Mouse (Mus musculus) kidney, postnatal 4 days (tissue): ENCODE measurements around the gene Gsdma2.
A peak's percentile ranks its signal among the peaks of the same experiment; 100 is the strongest.
"Not testable (repeated sequence)": the region's sequence is repeated elsewhere in the genome, so short reads cannot be mapped to it uniquely, and the experiment has no call there.

Experiments
- DNase-seq, 2 experiments: peaks; one replicate each; pipeline ENCODE4 v3.0.0; 2021; ENCODE audit warnings: mixed read lengths in 2 of 2

Gene Gsdma2

DNA sequence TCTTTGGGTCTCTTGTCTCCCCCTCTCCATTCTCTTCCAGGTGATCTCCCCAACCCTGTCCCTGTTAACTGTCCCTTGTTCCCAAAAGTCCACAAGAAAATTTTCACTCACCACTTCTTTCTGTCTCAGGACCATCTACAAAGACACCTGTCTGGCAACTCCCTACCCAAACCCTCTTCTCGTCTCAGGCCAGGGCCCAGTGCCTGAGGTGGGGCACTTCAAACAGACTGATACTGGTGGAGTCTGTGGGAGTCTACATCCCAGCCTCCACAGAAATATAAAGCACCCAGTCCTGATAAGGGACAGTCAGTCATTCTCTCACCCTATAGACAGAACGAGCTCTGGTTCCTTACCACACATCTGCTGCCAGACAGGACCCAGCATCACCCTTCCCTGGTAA is at the start of gene Gsdma2:
TSS of gene Gsdma2 (plus strand) at position 301 of the 400 bp plus-strand sequence.
- DNase-seq = no peak

- DNase-seq = peak; percentile 81 to 83
Measured at GRCm38 (mm10) chr11:98597363-98597762, 49.2 kb upstream of the Gsdma2 start.

DNA sequence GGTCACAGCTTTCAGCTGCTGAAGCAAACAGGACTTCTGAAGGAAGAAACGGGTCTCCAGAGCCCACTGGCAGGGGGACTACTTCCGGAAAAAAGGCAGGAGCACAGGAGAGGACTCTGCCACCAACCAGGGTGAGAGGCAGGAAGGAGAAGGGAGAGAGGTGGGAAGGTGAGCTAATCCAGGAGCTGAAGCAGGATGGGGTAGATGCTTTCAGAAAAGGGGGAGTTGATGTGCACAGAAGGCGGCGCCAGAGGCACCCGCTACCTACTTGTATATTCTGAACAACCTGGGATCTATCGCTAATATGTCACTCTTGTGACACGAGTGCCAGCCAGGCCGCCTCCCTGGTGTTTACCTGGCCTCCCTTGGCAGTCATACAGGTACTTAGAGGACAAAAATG is 48.6 kb upstream of the Gsdma2 start, which contains the start of gene Lrrc3c:
TSS of gene Lrrc3c (plus strand) at position 301 of the 400 bp plus-strand sequence.
- DNase-seq = no peak

GRCm38 (mm10) chr11:98598851-98599290 is 47.7 kb upstream of the Gsdma2 start:
- no peak for DNase-seq

GRCm38 (mm10) chr11:98599291-98599690 is 47.3 kb upstream of the Gsdma2 start:
- DNase-seq = no peak

GRCm38 (mm10) chr11:98602090-98602690 is 44.4 kb upstream of the Gsdma2 start:
- DNase-seq = peak; percentile 74 to 82

DNA sequence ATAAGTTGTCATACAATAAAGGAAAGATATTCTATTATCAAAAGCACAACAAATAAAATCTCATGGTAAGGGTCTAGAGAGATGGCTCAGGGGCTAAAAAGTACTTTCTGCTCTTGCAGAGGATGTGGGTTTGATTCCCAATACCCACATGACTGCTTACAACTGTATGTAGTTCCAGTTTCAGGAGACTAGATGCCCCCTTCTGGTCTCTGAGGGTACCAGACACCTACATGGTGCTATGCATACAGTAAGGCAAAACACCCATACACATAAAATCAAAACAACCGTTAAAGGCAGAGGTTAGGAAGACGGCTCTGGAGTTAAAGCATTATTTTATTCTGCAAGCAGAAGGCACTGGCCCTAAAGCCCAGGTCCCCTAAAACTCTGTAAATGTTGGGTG is 42.6 kb upstream of the Gsdma2 start:
- DNase-seq = no peak

DNA sequence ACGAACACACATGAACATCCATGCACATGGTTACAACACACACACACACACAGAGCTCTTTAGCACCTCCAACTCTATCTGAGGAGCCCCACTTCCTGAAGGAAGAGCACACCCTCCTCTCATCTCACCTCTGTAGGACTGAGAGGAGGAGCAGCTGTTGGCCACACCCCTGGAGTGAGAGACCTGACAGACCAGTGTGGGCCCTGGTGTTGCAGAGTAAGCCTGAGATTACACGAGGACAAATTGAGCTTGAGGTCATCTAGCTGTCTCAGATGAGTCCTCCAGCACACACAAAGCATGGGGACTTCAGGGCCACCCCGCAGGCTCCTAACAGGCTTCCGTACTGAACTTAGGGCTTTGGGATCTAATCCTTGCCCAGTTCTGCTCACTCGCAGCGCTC is 41.6 kb upstream of the Gsdma2 start:
- DNase-seq = not testable (repeated sequence)

GRCm38 (mm10) chr11:98606763-98607162 is 39.8 kb upstream of the Gsdma2 start:
- DNase-seq = peak in 1 of 2 experiments; percentile 54

GRCm38 (mm10) chr11:98620791-98621190 is 25.8 kb upstream of the Gsdma2 start:
- DNase-seq = no peak

DNA sequence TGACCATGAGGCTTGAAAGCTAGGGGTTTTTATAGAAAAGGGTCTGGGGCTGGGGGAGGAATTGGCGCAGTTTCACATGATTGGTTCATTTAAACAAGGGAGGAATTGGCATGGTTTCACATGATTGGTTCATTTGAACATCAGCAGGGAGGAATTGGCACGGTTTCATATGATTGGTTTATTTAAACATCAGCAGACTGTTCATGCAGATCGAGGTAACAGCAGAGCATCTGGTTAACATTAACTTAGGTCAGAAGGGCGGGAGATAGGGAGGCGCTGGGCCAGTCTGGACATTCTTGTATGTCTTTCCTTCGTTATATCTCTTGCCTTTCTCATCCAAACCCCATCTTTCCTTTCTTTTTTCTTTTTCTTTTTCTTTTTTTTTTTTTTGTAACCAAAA is 22.6 kb upstream of the Gsdma2 start:
- DNase-seq = not testable (repeated sequence)

GRCm38 (mm10) chr11:98624381-98624780 is 22.2 kb upstream of the Gsdma2 start:
- DNase-seq = not testable (repeated sequence)

- DNase-seq = no peak
Measured at GRCm38 (mm10) chr11:98625611-98626410, 20.7 kb upstream of the Gsdma2 start, which contains the start of the genes Gm12355 and Gsdma3. Gm12355 (minus strand) TSS chr11:98625661. Gsdma3 (plus strand) TSS chr11:98626360.

DNA sequence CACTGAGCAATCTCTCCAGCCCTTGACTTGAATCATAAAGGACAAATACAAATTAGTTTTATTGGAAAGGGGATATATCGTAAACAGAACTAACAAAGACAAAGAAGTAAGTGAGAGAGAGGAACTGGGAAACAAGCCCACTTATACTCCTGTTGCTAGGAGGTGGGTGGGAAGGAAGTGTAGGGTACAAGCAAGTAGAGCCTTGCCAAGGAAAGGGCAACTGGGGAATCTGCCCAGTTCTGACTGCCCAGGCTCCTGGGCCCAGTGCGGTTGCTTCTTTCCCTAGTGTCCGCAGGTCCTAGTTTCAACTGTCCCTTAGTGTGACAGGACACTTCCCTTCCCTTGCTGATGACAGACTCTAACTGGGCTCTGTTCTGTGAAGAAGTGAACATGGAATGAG is 17.9 kb upstream of the Gsdma2 start:
- no peak for DNase-seq

GRCm38 (mm10) chr11:98630646-98631045 is 15.9 kb upstream of the Gsdma2 start:
- DNase-seq = no peak

DNA sequence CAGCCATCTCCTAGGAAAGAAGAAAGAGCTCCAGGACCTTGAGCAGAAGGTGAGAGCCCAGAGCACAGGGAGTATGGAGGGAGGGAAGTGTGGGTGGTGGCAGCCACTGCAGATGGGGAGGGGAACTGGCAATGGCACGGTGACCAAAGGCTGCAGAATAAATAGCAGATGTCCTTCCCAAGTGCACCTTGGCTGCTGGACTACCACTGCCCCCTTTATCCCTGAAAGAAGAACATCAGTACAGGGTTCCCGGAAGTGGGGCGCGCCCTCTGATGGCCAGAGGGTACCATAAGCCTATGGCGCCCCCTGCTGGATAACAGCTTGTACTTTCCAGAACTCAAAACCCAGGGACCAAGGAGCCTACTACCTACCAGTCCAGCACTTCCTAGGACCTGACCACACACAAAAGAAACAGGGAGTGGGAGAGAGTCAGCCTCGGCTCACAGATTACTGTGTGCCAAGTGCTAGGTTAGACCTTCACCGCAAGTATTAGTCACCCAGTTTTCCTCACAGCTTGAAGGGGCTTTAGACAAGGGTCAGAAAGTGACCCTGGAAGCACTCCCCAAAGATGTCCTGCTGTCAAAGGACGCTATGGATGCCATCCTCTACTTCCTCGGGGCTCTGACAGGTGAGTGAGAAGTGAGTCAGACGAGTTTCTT is 11.1 kb upstream of the Gsdma2 start:
- DNase-seq = peak; percentile 48 to 62

- no peak for DNase-seq
Measured at GRCm38 (mm10) chr11:98637501-98637900, 9.1 kb upstream of the Gsdma2 start.

DNA sequence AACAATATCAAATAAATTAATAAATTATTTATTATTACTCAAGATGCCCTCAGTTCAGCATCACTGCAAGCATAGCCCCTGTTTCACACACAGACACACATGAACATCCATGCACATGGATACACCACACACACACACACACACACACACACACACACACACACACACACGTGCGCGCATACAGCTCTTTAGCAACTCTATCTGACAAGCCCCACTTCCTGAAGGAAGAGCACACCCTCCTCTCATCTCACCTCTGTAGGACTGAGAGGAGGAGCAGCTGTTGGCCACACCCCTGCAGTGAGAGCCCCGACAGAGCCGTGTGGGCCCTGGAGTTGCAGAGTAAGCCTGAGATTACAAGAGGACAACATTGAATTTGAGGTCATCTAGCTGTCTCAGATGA is 6.5 kb upstream of the Gsdma2 start:
- DNase-seq = no peak

DNA sequence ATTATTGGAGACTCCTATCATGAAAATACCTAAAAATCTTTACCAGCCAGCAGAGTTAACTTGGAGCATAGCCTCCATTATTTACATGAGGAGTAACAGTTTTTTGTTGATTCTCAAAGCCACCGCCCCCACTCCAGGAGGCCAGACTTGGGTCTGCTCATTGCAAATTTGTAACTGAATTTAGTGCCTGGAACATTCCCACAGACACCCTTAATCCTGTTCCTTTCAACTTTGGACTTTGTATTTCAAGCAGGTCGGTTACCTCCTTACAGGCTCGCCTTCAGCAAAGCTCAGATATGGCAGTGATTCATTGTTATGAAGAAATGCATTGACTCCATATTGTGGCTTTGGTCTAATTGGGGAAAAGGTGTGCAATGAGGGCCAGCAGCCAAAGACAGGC is 1.8 kb upstream of the Gsdma2 start:
- DNase-seq = no peak

- DNase-seq = no peak
Measured at GRCm38 (mm10) chr11:98645946-98646345, 613 bp upstream of the Gsdma2 start.

DNA sequence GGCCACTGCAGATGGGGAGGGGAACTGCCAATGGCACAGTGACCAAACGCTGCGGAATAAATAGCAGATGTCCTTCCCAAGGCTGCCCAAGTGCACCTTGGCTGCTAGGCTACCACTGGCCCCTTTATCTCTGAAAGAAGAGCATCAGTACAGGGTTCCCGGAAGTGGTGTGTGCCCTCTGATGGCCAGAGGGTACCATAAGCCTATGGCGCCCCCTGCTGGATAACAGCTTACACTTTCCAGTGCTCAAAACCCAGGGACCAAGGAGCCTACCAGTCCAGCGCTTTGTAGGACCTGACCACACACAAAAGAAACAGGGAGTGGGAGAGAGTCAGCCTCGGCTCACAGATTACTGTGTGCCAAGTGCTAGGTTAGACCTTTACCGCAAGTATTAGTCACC is 8.5 kb downstream of the Gsdma2 start:
- peak; percentile 71 to 76 for DNase-seq

DNA sequence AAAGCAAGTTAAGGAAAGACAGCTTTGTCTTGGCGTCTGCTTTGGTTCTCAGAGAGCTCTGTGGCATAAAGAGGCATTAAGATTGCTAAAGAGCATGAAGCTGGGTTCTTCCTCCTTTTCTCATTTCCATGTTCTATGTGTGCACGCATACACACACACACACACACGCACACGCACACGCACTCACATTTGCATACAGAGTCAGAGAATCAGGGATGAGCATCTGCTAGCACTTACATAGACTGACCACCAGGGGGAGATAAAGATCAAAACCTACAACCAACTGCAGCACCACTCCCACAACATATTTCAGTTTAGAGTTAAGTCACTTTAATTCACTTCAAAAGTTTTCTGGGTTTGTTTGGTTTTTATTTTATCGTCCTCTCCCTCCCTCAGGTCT is 14.0 kb downstream of the Gsdma2 start:
- peak; percentile 45 to 60 for DNase-seq

DNA sequence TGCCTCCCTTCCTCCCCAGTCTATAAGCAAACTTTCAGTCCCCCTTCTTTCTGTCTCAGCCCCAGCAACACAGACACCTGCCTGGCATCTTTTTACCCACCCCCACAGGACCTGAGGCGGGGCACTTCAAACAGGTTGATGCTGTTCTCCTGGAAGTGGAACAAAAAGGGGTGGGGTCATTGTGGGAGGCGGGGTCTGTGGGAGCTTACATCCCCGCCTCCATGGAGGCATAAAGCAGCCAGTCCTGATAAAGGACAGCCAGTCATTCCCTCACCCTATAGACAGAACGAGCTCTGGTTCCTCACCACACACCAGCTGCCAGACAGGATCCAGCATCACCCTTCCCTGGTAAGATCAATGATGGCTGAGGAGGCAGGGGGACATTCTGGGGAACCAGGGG is 17.5 kb downstream of the Gsdma2 start, which contains the start of gene Gsdma:
TSS of gene Gsdma (plus strand) at position 261 of the 400 bp plus-strand sequence.
- DNase-seq = no peak
